Mouse (Mus musculus): ENCODE data around the gene Clcn1.

DNA sequence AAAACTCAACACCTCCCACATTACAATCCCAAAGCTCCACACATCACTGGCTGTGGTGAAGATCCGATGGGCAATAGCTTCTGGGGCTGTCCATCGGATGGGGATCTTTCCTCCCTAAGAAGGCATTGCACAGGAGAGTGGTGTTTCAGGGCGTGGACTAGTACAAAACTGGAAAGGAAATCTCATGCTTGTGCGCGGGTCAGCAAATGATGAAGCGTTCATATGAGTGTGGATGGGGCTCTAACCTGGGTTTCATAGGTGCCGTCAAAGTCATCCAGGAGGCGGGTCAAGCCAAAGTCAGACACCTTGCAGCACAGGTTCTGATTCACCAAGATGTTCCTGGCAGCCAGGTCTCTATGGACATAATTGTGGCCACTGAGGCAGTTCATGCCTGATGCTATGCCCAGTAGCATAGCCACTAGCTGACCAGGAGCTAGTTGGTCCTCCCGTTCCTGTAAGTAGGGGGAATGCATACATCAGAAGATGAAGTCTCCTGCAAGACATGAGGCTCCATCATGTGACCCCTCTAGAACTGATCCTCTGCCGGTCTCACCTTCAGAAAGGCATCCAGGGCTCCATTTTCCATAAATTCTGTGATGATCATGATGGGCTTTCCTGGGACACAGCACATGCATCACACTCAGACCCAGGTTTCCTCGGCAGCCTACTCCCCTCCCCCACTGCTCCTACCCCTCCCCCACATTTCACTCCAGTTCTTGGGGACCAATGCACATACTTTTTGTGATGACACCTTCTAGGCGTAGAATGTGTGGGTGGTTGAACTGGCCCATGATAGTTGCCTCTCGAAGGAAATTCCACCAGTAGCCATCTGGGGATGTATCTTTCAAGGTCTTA is 74.8 kb downstream of the Clcn1 start:
- no peak for TF ChIP-seq GATA1 (IDR thresholded peaks at IDR 0.05; ENCODE audit: borderline replicate concordance, low read length)
- no peak for TF ChIP-seq CTCF (IDR thresholded peaks at IDR 0.05; ENCODE audit: low read depth, low read length)
- TF ChIP-seq GATA2 (IDR thresholded peaks at IDR 0.05; ENCODE audit: borderline replicate concordance, low read depth, low read length): no peak
- no peak for TF ChIP-seq TAL1 (conservative IDR thresholded peaks at IDR 0.05; ENCODE audit: low read depth, low read length)

Data from G1E (cell line).